Comparison of ENCODE assay signal across 7 mouse cellular contexts in the genomic region with DNA sequence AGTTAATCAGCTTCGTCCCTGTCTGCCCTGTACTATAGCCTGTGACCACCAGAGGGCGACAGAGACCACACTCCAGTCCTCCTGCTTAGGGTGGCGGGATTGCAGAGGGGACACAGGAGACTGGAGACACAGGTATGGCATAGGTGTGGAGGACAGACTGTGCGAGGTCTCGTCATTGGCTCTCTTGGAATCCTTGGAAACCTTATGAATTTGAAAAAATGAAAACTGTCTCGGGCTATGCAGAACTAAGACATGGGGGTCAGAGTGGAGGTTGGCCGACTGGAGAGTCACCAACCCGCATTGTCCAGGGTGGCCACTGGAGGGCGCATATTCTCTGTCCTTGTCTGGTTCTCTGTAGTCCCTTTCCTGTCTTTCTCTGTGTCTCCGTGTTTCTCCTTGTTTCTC. TPM values are rescaled to one million over a fixed set of nuclear protein-coding genes. Genes with fewer than 3 reads are reported as not detected.
DNase-seq lines count a peak whose midpoint lies in the region; ATAC-seq and TF ChIP-seq lines count a peak whose summit lies in the region.

No protein-coding gene starts in this region.

- TF ChIP-seq POLR2A in small intestine, adult 2 months (IDR thresholded peaks at IDR 0.05; ENCODE audit: low read depth, low read length) = no peak

- WGBS in embryonic facial prominence, embryonic 10.5 days = under 1% methylated on average over 10 of the region's 10 CpGs
- WGBS in limb, embryonic 10.5 days = under 1% methylated on average over 10 of the region's 10 CpGs
- 1% methylated on average over 10 of the region's 10 CpGs for WGBS in midbrain, embryonic 13.5 days
- under 1% methylated on average over 10 of the region's 10 CpGs for WGBS in small intestine, adult 2 months

- peak overlapping the region; percentile 31; the same call in 1 of the 2 replicates for H3K4me2 ChIP-seq in midbrain, embryonic 13.5 days (replicated peaks)

- peak; percentile 94 for DNase-seq in adrenal gland, postnatal 14 days
- DNase-seq in embryonic facial prominence, embryonic 10.5 days (ENCODE audit: low spot score) = peak; percentile 93
- peak; percentile 98 for DNase-seq in heart, adult 11 months
- peak; percentile 81 for DNase-seq in kidney, adult 11 months
- peak; percentile 99 for DNase-seq in limb, embryonic 10.5 days (ENCODE audit: low spot score)

- no peak overlapping the region for H3K9ac ChIP-seq in midbrain, embryonic 13.5 days (replicated peaks)

- no peaks in the 10 kb centered on the region for H3K9me3 ChIP-seq in embryonic facial prominence, embryonic 10.5 days
- no peaks in the 10 kb centered on the region for H3K9me3 ChIP-seq in limb, embryonic 10.5 days (replicated peaks)
- no peaks in the 10 kb centered on the region for H3K9me3 ChIP-seq in midbrain, embryonic 13.5 days

- TF ChIP-seq CTCF in small intestine, adult 2 months (IDR thresholded peaks at IDR 0.05; ENCODE audit: extremely low read depth, insufficient read length, insufficient replicate concordance, low read depth, low read length) = peak; percentile 99

- peak; percentile 59 for ATAC-seq in midbrain, embryonic 13.5 days

- no peaks in the 10 kb centered on the region for H3K36me3 ChIP-seq in embryonic facial prominence, embryonic 10.5 days (replicated peaks)
- no peaks in the 10 kb centered on the region for H3K36me3 ChIP-seq in limb, embryonic 10.5 days
- H3K36me3 ChIP-seq in midbrain, embryonic 13.5 days = no peaks in the 10 kb centered on the region
- H3K36me3 ChIP-seq in small intestine, adult 2 months (ENCODE audit: control insufficient read depth, insufficient read depth, low read length) = no peaks in the 10 kb centered on the region

- H3K27ac ChIP-seq in embryonic facial prominence, embryonic 10.5 days (replicated peaks) = peak overlapping the region; percentile 84
- peak overlapping the region; percentile 50; the same call in 1 of the 2 replicates for H3K27ac ChIP-seq in limb, embryonic 10.5 days
- peak overlapping the region; percentile 40 for H3K27ac ChIP-seq in midbrain, embryonic 13.5 days
- no peak overlapping the region for H3K27ac ChIP-seq in small intestine, adult 2 months (ENCODE audit: insufficient read depth, low read depth, low read length)

- peak overlapping the region; percentile 44 for H3K4me3 ChIP-seq in embryonic facial prominence, embryonic 10.5 days
- peak overlapping the region; percentile 29 for H3K4me3 ChIP-seq in limb, embryonic 10.5 days
- H3K4me3 ChIP-seq in midbrain, embryonic 13.5 days (replicated peaks) = no peak overlapping the region
- peak overlapping the region; percentile 34 for H3K4me3 ChIP-seq in small intestine, adult 2 months (ENCODE audit: low read depth, low read length)

- peaks cover 46% of the 10 kb centered on the region for H3K27me3 ChIP-seq in embryonic facial prominence, embryonic 10.5 days (replicated peaks; ENCODE audit: low read depth, poor library complexity, severe bottlenecking)
- peaks cover 47% of the 10 kb centered on the region for H3K27me3 ChIP-seq in limb, embryonic 10.5 days (ENCODE audit: low read depth, poor library complexity, severe bottlenecking)
- H3K27me3 ChIP-seq in midbrain, embryonic 13.5 days = peaks cover 26% of the 10 kb centered on the region
- peaks cover 11% of the 10 kb centered on the region; the same call in 1 of the 2 replicates for H3K27me3 ChIP-seq in small intestine, adult 2 months (ENCODE audit: control insufficient read depth, insufficient read depth, low read length)

- H3K4me1 ChIP-seq in embryonic facial prominence, embryonic 10.5 days = peaks cover 71% of the 10 kb centered on the region
- H3K4me1 ChIP-seq in limb, embryonic 10.5 days = peaks cover 58% of the 10 kb centered on the region
- H3K4me1 ChIP-seq in midbrain, embryonic 13.5 days (replicated peaks) = peaks cover 46% of the 10 kb centered on the region
- no peaks in the 10 kb centered on the region; the same call in 1 of the 2 replicates for H3K4me1 ChIP-seq in small intestine, adult 2 months (ENCODE audit: control insufficient read depth, insufficient read depth, insufficient read length, low read length)

RNA-seq across cellular contexts. Expression of a gene that starts 1.8 kb away (rescaled TPM):
- 1.0 and 1.1 TPM in 2 replicates for total RNA-seq in adrenal gland, postnatal 14 days (2021)
- polyA plus RNA-seq in embryonic facial prominence, embryonic 10.5 days (2016; fragmentation: Nextera tagmentation; extraction: Ambion mirVana) = 0.83 and 0.86 TPM in 2 replicates
- 0.16 TPM in 1 of 2 replicates, not detected in the other for polyA plus RNA-seq in limb, embryonic 10.5 days (2016; fragmentation: Nextera tagmentation; extraction: Ambion mirVana)
- 2.3 and 2.4 TPM in 2 replicates for polyA plus RNA-seq in midbrain, embryonic 13.5 days (2015; fragmentation: Nextera tagmentation; extraction: Ambion mirVana)
- not detected in 2 replicates for polyA plus RNA-seq in small intestine, adult 2 months (2012; rRNA removed)

RNA-seq across cellular contexts. Expression of a gene that starts 49.2 kb away (rescaled TPM):
- total RNA-seq in adrenal gland, postnatal 14 days (2021) = 29.9 and 33.9 TPM in 2 replicates
- 9.9 and 10.2 TPM in 2 replicates for polyA plus RNA-seq in embryonic facial prominence, embryonic 10.5 days (2016; fragmentation: Nextera tagmentation; extraction: Ambion mirVana)
- polyA plus RNA-seq in limb, embryonic 10.5 days (2016; fragmentation: Nextera tagmentation; extraction: Ambion mirVana) = 6.7 and 8.1 TPM in 2 replicates
- polyA plus RNA-seq in midbrain, embryonic 13.5 days (2015; fragmentation: Nextera tagmentation; extraction: Ambion mirVana) = 22.3 and 22.5 TPM in 2 replicates
- polyA plus RNA-seq in small intestine, adult 2 months (2012; rRNA removed) = 29.6 and 55.9 TPM in 2 replicates
